Mouse (Mus musculus) neural tube, embryonic 13.5 days (tissue): Measurements from ENCODE around the gene Gys1. TPM values are rescaled to one million over a fixed set of nuclear protein-coding genes. Genes with fewer than 3 reads are reported as not detected.
"Not testable (repeated sequence)": the region's sequence is repeated elsewhere in the genome, so short reads cannot be mapped to it uniquely, and the experiment has no call there.

Source experiments
- ATAC-seq: fragments of 200-750 bp; cut with Nextera tagmentation; 2 replicates; pipeline ENCODE4 v1.8.0; 2017; ENCODE audit warnings: low read depth, mild to moderate bottlenecking, moderate TSS enrichment, moderate library complexity
- H3K27ac ChIP-seq: fragments of 300-500 bp; sonication (generic); replicated peaks from 2 replicates; pipeline ENCODE4 v1.5.1; 2015; ENCODE audit warnings: moderate library complexity, mild to moderate bottlenecking, inconsistent platforms
- H3K27me3 ChIP-seq: fragments of 300-500 bp; sonication (generic); 2 replicates; pipeline ENCODE4 v1.6.1; 2015; ENCODE audit warnings: mild to moderate bottlenecking, inconsistent platforms
- H3K36me3 ChIP-seq: fragments of 300-500 bp; sonication (generic); 2 replicates; pipeline ENCODE4 v1.6.1; 2015; ENCODE audit warnings: mild to moderate bottlenecking, inconsistent platforms
- H3K4me1 ChIP-seq: fragments of 300-500 bp; sonication (generic); replicated peaks from 2 replicates; pipeline ENCODE4 v1.6.1; 2015; ENCODE audit warnings: inconsistent platforms
- H3K4me2 ChIP-seq: fragments of 300-500 bp; sonication (generic); 2 replicates; pipeline ENCODE4 v1.6.1; 2015; ENCODE audit warnings: inconsistent platforms, mild to moderate bottlenecking, moderate library complexity
- H3K4me3 ChIP-seq: fragments of 300-500 bp; sonication (generic); 2 replicates; pipeline ENCODE4 v1.5.1; 2015; ENCODE audit warnings: mild to moderate bottlenecking, inconsistent platforms
- H3K9ac ChIP-seq: fragments of 300-500 bp; sonication (generic); 2 replicates; pipeline ENCODE4 v1.6.1; 2015; ENCODE audit warnings: moderate library complexity, mild to moderate bottlenecking, inconsistent platforms
- H3K9me3 ChIP-seq: fragments of 300-500 bp; sonication (generic); 2 replicates; pipeline ENCODE4 v1.6.1; 2016; ENCODE audit warnings: inconsistent platforms
- WGBS: fragments of 180-500 bp; shearing (Covaris S2); methylation state at CpG from one replicate; pipeline ENCODE4 v1.1.7; 2015; 5-methylcytosine and 5-hydroxymethylcytosine counted together
- polyA plus RNA-seq: library from polyadenylated mRNA; unstranded; fragments of >200 nt; fragmentation: Nextera tagmentation; extraction: Ambion mirVana; gene quantifications from 2 replicates; pipeline ENCODE4 v1.2.1, GENCODE M21; 2015

Gene Gys1
- polyA plus RNA-seq, 1 experiment from 2014 or later = 21.5 TPM

- Histone ChIP-seq H3K27me3 (no peaks in the 10 kb centered on the region), H3K4me2 (no peak overlapping the region), H3K27ac (peak overlapping the region; percentile 54; the same call in 1 of the 2 replicates), H3K9ac (peak overlapping the region; percentile 54), H3K9me3 (no peaks in the 10 kb centered on the region), H3K4me3 (no peak overlapping the region), H3K4me1 (peaks cover 64% of the 10 kb centered on the region), H3K36me3 (peaks cover 56% of the 10 kb centered on the region)
- 72% methylated on average over 4 of the region's 4 CpGs for WGBS
- no peak for ATAC-seq
Measured at GRCm38 (mm10) chr7:45461781-45462180, 27.1 kb downstream of the Gys1 start.

DNA sequence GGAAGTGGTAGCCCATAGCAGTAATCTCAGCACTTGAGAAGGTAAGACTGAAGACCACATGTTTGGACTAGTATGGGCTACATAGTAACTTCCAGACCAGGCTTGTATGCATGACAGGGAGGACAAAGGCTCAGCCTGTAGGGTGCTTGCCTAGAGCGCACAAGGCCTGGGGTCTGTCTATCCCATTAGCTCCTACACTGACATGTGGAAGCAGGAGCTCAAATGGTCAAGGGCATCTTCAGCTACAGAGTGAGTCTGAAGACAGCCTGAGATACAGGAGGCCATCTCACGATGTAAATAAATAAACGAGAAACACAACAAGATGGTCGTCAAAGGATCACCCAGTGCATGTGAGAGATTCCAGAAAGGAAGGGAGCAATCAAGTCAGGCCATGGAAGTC is 27.7 kb downstream of the Gys1 start:
- Histone ChIP-seq H3K27me3 (no peaks in the 10 kb centered on the region), H3K4me2 (no peak overlapping the region), H3K9ac (no peak overlapping the region), H3K36me3 (peaks cover 51% of the 10 kb centered on the region), H3K4me1 (peaks cover 62% of the 10 kb centered on the region), H3K27ac (no peak overlapping the region), H3K9me3 (no peaks in the 10 kb centered on the region), H3K4me3 (no peak overlapping the region)
- no peak for ATAC-seq
- 95% methylated on average over 4 of the region's 4 CpGs for WGBS

DNA sequence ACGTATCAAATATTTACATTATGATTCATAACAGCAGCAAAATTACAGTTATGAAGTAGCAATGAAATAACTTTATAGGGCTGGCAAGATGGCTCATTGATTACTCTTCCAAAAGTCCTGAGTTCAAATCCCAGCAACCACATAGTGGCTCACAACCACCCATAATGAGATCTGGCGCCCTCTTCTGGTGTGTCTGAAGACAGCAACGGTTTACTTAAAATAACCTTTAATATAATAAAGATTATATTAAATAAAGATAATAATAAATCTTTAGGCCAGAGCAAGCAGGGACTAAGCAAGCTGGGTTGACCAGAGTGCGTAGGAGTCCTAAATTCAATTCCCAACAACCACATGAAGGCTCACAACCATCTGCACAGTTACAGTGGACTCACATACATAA is 28.2 kb downstream of the Gys1 start:
- H3K9me3 ChIP-seq = not testable (repeated sequence)

GRCm38 (mm10) chr7:45463987-45464778 is 29.5 kb downstream of the Gys1 start:
- peaks cover 40% of the 10 kb centered on the region for H3K36me3 ChIP-seq
- WGBS = 95% methylated on average over 7 of the region's 7 CpGs
- peaks cover 53% of the 10 kb centered on the region for H3K4me1 ChIP-seq
- H3K4me2 ChIP-seq = no peak overlapping the region
- no peak for ATAC-seq
- H3K27ac ChIP-seq = no peak overlapping the region
- no peak overlapping the region for H3K9ac ChIP-seq
- no peak overlapping the region for H3K4me3 ChIP-seq
- H3K9me3 ChIP-seq = no peaks in the 10 kb centered on the region
- no peaks in the 10 kb centered on the region for H3K27me3 ChIP-seq

More for the DNA sequence above, 28.2 kb downstream of the Gys1 start:
- H3K27me3 ChIP-seq, H3K9ac ChIP-seq, H3K4me3 ChIP-seq, H3K4me2 ChIP-seq, ATAC-seq, H3K27ac ChIP-seq: not testable (repeated sequence)
- 85% methylated on average over 4 of the region's 4 CpGs for WGBS
- Histone ChIP-seq H3K36me3 (peaks cover 45% of the 10 kb centered on the region), H3K4me1 (peaks cover 59% of the 10 kb centered on the region)

DNA sequence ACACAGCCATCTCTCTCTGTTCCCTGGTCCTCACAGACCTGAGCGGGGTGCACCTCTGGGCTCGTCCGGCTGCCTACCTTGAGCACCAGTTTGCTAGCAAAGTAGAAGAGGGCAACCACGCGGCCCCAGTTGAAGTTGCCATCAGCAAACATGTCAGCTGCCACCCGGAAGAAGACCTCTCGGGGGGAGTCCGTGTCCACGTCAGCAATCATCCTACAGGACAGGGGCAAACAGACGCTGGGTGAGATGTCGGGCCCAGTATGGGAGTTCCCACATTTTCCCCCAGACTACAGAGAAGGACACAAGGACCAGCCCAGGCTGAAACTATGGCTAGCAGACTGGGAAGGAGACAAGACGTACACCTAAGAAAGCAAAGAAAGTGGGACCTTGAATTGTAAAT is 30.5 kb downstream of the Gys1 start:
- H3K4me3 ChIP-seq = peak overlapping the region; percentile 94
- H3K36me3 ChIP-seq = peaks cover 40% of the 10 kb centered on the region
- no peaks in the 10 kb centered on the region for H3K9me3 ChIP-seq
- peak overlapping the region; percentile 87 for H3K4me2 ChIP-seq
- ATAC-seq = no peak
- H3K9ac ChIP-seq = 0 out of 2 replicates have a peak overlapping the region, but pooled peaks have one; percentile 93
- no peaks in the 10 kb centered on the region for H3K27me3 ChIP-seq
- 96% methylated on average over 12 of the region's 12 CpGs for WGBS
- H3K4me1 ChIP-seq = peaks cover 51% of the 10 kb centered on the region
- no peak overlapping the region for H3K27ac ChIP-seq

GRCm38 (mm10) chr7:45465549-45465948 is 30.9 kb downstream of the Gys1 start:
- H3K9me3 ChIP-seq = no peaks in the 10 kb centered on the region
- peak overlapping the region; percentile 93 for H3K9ac ChIP-seq
- ATAC-seq = no peak
- H3K27ac ChIP-seq = no peak overlapping the region
- peaks cover 40% of the 10 kb centered on the region for H3K36me3 ChIP-seq
- peaks cover 46% of the 10 kb centered on the region for H3K4me1 ChIP-seq
- H3K4me3 ChIP-seq = peak overlapping the region; percentile 94
- peak overlapping the region; percentile 87 for H3K4me2 ChIP-seq
- 81% methylated on average over 9 of the region's 9 CpGs for WGBS
- no peaks in the 10 kb centered on the region for H3K27me3 ChIP-seq

- peak within 1 kb of the TSS; percentile 94 for H3K4me3 ChIP-seq
- H3K36me3 ChIP-seq = peaks cover 40% of the 10 kb centered on the region
- peak within 1 kb of the TSS; percentile 87 for H3K4me2 ChIP-seq
- no peaks in the 10 kb centered on the region for H3K9me3 ChIP-seq
- WGBS = under 1% methylated on average over 55 of the region's 58 CpGs
- H3K27ac ChIP-seq = peak within 1 kb of the TSS; percentile 82
- ATAC-seq = peak; percentile 75
- peaks cover 38% of the 10 kb centered on the region for H3K4me1 ChIP-seq
- H3K9ac ChIP-seq = peak within 1 kb of the TSS; percentile 93
- no peaks in the 10 kb centered on the region for H3K27me3 ChIP-seq
Measured at GRCm38 (mm10) chr7:45466283-45467089, 31.8 kb downstream of the Gys1 start, which contains the start of gene Bax. Gene Bax, minus strand, starts transcription at chr7:45466898.

- Histone ChIP-seq H3K27ac (no peak overlapping the region), H3K9ac (peak overlapping the region; percentile 65), H3K36me3 (peaks cover 35% of the 10 kb centered on the region), H3K4me3 (peak overlapping the region; percentile 94), H3K9me3 (no peaks in the 10 kb centered on the region), H3K27me3 (no peaks in the 10 kb centered on the region), H3K4me2 (peak overlapping the region; percentile 87), H3K4me1 (peaks cover 31% of the 10 kb centered on the region)
- ATAC-seq = peak; percentile 32; the same call in 1 of the 2 replicates
- WGBS = 39% methylated on average over 7 of the region's 7 CpGs
Measured at GRCm38 (mm10) chr7:45467090-45467670, 32.5 kb downstream of the Gys1 start.

DNA sequence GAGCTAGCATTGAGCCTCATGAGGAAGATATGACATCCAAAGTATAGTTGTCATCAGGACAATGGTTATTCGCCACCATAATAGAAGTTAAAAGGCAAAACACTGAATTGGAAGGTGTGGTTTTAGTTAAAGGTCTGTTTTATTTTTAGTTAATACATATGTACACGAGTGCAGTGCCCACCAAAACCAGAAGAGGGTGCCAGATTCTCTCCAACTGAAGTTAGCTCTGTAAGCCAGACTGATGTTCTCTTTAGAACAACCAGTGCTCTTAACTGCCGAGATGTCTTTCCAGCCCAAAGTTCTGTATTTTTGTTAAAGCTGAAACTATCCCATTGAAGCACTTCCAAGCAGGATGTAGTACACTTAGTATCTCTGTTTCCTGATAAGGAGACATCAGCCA is 36.2 kb downstream of the Gys1 start:
- no peaks in the 10 kb centered on the region for H3K27me3 ChIP-seq
- ATAC-seq = no peak
- WGBS = 6% methylated on average over 3 of the region's 3 CpGs
- H3K27ac ChIP-seq = no peak overlapping the region
- no peak overlapping the region for H3K4me3 ChIP-seq
- H3K9ac ChIP-seq = no peak overlapping the region
- peaks cover 11% of the 10 kb centered on the region for H3K4me1 ChIP-seq
- H3K9me3 ChIP-seq = no peaks in the 10 kb centered on the region
- H3K4me2 ChIP-seq = no peak overlapping the region
- H3K36me3 ChIP-seq = no peaks in the 10 kb centered on the region

DNA sequence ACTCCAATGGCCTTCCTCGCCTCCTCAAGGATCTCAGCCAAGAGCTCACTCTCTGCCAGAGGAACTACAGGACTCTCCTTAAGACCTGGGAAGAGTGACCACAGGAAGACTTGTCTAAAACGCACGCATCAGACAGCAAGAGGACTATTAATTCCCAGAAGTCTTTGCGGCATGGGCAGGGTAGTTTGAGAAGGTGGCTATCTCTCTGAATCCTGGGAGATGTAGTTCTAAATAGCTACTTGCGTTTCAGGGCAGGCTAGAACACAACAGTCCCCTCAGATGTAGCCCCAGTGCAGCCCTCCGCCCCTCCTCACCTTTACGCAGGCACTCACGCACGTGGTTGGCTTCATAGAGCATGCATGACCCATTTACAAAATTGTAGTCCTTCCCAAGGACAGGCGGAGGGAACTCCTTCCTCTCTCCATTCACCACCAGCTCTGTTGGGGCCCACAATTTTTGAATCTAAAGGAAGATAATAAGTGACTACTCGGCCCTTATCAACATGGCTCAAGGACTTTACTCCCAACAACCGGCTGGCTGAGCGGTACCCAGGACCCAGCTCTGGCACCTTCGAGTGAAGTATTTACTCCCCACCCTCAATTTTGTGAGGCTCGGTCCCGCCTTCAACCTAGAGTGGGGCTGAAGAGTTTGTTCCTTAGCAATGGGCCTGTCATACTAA is 40.8 kb downstream of the Gys1 start:
- WGBS = 77% methylated on average over 16 of the region's 16 CpGs
- no peaks in the 10 kb centered on the region for H3K36me3 ChIP-seq
- no peaks in the 10 kb centered on the region for H3K4me1 ChIP-seq
- peak overlapping the region; percentile 40 for H3K4me2 ChIP-seq
- no peak overlapping the region for H3K27ac ChIP-seq
- 0 out of 2 replicates have a peak, but pooled peaks have one; percentile 38 for ATAC-seq
- peak overlapping the region; percentile 17 for H3K4me3 ChIP-seq
- H3K9me3 ChIP-seq = no peaks in the 10 kb centered on the region
- H3K9ac ChIP-seq = peak overlapping the region; percentile 38; the same call in 1 of the 2 replicates
- no peaks in the 10 kb centered on the region for H3K27me3 ChIP-seq

DNA sequence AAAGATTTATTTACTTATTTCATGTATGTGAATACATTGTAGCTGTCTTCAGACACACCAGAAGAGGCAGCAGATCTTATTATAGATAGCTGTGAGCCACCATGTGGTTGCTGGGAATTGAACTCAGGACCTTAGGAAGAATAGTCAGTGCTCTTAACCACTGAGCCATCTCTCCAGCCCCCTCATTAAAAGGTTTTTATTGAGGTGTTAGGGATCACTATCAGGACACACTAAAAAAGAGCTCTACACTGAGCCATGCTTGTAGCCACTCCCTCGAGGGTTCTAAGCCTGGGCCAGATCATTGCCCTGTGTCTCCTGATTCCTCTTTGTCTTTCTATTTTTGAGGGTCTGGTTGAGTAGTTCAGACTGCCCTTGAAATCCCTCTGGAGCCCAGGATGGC is 41.8 kb downstream of the Gys1 start:
- WGBS = 61% methylated on average over 1 of the region's 1 CpGs
- H3K9me3 ChIP-seq = no peaks in the 10 kb centered on the region
- ATAC-seq = no peak
- H3K4me1 ChIP-seq = no peaks in the 10 kb centered on the region
- no peaks in the 10 kb centered on the region for H3K27me3 ChIP-seq
- no peaks in the 10 kb centered on the region for H3K36me3 ChIP-seq
- no peak overlapping the region for H3K9ac ChIP-seq
- H3K4me2 ChIP-seq = no peak overlapping the region
- H3K4me3 ChIP-seq = no peak overlapping the region
- H3K27ac ChIP-seq = no peak overlapping the region
